Mouse (Mus musculus) mouse embryonic stem cell (cell line): Measurements from ENCODE around the gene Higd2a.
"Not testable (repeated sequence)": the region's sequence is repeated elsewhere in the genome, so short reads cannot be mapped to it uniquely, and the experiment has no call there.

ENCODE experiments used
- in situ Hi-C, 2 experiments: fragments of 300-500 bp; cut with MboI; formaldehyde crosslinking; loops; 1 replicate in 1 of 2; 3 replicates in 1 of 2; pipeline ENCODE4 v1.14.3; 2019 to 2020; ENCODE audit warnings: low sequenced_read_pairs in 2 of 2, low pct_unique_long_range_greater_than_20kb in 1 of 2, mixed read lengths in 1 of 2; ENCODE audit not compliant: unreplicated experiment in 1 of 2

The Higd2a gene

DNA sequence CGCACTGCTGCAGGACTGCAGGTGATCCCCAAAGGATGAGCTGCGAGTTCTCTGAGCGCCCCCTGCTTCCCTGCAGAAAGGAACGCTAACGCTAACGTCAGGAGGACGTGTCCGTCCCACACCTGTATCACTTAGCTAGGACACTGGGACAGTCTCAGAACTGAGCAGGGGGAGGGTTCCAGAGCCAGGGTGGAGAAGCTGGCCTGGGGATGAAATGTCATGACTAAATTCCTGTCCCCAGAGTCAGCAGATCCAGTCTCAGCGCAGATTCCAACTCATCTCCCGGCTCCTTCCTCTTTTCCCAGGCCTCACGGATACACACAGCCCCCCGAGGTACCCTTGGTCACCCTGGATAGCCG is 20.6 kb downstream of the Higd2a start:
- in situ Hi-C loops: no loop called here

DNA sequence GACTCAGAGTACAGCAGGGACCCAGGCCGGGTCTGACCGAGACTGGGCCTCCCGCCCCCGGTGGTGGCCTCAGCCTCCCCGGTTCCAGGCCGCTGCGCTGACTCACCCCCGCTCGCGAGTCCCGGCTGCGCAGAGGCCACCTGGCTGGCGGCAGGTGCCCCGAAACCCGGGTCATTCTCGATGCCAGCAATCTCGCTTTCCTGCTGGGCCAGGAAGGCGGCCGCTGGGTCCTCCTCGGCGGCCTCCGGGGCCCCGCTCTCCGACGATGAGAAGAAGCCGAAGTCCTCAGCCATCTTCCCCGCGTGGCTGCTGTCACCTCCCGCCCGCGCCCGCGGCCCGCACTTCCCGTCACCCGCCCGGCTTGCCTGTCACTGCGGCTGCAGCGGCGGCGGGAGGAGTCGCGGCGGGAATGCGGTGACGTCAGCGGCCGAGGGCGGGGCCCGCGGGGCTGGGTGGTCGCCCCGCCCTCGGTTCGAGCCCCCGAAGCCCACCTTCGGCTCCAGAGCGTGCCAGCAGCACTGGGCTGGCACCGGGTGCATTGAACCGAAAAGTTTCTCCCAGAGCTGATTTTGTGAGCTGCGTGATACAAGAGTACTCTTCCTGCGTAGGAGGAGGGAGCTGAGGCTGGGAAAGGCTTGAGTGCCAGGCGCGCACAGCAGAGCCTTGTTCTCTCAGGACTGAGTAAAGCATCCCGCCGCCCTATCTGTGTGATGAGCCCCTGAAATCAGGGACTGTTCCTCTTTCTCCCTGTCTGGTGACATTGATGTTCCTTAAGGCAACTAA is 21.2 kb downstream of the Higd2a start, which contains the start of gene Cltb:
TSS of gene Cltb (minus strand) at position 373 of the 783 bp plus-strand sequence.
- in situ Hi-C loops: no loop called here

DNA sequence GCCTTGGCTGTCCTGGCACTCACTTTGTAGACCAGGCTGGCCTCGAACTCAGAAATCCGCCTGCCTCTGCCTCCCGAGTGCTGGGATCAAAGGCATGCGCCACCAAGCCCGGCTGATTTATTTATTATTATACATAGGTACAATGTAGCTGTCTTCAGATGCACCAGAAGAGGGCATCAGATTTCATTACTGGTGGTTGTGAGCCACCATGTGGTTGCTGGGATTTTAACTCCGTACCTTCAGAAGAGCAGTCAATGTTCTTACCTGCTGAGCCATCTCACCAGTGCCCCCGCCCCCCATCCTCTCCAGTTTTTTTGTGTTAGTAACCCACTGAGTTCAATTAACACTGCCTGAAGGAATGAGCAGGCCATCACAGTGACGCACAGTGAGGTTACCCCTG is 23.1 kb downstream of the Higd2a start:
- in situ Hi-C loops: not testable (repeated sequence)

DNA sequence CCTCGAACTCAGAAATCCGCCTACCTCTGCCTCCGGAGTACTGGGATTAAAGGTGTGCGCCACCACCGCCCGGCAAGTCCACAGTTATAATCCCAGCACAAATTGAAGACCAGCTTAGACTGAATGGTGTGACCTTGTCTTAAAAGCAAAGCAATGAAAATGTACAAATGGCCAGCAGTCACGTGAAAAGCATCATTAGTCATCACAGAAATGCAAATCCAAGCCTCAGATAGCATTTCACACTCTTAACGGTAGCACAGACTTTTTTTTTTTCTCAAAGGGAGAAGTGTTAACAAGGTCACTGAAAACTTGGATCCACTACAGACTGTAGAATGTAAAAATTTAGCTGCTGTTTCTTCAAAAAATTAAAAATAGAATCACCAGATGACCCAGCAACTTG is 26.3 kb downstream of the Higd2a start:
- in situ Hi-C loops: no loop called here

DNA sequence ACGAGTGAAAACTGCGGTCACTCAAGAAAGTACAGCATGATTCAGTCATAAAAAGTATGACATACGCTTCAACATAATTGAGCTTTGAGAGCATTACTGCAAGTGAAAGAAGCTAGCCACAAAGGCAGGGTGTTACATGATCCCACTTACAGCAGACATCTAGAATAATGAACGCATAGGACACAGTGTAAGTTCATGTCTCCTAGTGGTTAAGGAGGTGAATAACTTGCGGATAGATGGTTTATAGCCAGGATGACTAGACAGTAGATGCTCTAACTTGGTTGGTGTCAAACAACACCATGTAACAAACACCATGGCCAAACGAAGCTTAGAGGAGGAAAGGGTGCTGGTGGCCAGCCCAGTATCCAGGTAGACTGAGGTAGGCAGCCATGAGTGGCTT is 27.0 kb downstream of the Higd2a start:
- in situ Hi-C loops: no loop called here

DNA sequence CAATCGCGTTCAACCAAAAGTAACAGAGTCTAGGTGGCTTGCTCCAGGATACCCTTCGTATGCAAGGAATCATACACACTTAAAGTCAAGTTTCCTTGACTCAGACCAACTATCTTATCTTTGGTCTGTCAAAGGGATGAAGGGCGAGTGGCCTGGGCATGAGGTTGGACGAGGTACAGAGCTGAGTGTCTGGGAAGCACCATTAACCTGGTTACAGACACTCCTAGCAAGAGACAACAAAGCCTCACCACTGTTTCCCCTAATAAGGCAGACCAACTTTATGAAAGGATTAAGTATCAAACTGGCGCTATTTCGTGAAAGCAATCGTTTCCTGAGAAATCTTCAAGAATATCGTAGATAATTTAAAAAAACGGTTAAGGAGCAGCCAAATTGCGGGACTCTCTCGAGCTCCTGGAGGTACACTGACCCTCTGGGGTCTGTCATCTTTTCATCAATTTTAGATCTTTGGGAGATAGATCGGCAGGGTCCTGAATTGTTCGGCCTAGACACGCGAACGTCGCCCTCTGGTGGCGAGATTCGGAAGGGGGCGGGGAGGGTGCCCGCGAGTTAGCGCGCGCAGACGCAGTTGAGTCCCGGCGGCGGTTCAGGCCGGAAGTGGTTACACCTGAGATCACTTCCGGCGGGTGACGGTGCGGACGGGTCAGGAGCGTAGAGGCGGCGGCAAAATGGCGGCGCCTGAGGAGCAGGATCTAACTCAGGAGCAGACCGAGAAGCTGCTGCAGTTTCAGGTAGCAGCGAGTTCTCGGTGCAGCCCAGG is 31.3 kb downstream of the Higd2a start, which contains the start of gene Faf2:
TSS of gene Faf2 (plus strand) at position 630 of the 778 bp plus-strand sequence.
- in situ Hi-C loops: no loop called here

DNA sequence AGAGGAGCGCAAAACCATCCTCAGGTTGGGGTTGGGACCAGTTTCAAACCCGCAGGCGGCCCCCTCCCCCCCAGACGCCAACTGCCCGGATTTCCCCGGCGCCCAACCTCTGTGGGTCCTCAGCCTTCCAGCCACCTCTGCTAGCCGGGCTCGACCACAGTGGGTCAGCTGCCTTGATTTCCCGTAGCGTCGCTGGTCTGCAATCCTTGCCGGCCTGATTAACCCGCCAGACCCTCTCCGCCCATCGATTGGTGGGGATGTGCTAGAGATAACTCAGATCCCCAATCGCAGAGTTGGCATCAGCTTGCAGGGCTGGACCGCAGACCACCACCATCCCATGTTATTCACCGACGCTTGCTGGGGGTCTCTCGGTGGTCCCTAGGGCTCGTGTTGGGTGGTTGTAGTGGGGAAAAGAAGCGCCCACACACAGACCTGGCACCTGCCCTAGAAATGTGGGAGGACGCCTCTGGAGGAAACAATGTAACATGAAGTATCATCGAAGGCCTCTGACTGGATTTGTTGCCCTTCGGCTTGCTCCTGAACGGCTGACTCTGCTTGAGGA is 32.0 kb downstream of the Higd2a start:
- in situ Hi-C loops: no loop called here

DNA sequence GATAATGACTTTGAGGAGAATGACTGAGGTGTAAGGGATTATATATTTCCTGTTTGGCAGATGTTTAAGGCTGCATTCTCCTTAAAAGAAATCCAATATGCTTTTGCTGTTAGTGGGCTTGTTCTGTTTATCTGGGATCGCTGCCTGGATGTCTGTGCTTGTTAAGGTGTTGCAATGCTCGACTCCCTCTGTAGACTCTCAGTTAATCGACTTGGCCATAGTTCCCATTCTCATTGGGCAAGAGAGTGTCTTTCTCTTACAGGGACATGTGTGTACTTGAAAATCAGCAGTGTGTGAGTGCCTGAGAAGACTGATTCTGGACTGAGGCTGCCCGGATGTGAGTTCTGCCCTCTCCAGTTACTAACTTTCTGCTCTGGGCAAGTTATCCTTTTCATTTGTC is 39.1 kb downstream of the Higd2a start:
- in situ Hi-C loops: no loop called here

DNA sequence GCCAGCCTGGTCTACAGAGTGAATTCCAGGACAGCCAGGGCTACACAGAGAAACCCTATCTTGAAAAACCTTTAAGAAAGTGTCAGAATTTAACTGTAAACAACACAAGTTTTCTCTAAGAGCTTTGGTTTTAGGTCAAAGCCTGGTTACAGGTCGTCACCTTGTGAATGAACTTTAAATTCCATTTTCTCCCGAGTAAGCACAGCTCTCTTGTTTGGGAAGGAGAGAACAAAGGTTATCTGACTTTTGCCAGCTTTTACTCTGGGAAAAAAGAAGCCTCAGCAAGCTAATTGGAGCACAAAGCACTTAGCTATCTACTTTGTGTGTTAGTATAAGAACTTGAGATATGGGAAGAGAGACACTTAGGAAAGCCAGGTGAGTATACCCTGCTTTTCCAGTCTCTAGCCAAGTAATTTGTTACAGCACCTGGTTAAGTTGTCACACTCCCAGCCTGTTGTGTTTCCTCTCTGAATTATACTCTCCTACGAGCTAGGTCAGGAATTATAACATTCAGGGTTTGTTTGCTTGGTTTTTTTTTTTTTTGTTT is 42.8 kb downstream of the Higd2a start:
- in situ Hi-C loops: no loop called here

DNA sequence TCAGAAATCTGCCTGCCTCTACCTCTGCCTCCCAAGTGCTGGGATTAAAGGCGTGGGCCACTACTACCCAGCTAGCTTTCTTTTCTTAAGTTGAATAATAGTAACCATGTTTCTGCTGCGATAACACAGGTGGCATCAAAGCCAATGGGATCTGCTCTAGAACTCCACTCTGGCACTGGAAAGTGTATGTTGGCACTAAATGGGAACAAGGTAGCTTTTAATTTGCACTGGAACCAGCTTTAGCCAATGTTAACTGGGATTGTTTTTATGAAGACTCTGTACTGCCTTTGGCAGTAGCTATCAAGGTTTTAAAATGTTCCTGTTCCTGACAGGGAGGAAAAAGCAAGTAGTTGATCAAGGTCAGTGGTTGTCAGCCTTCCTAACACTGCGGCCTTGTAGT is 45.0 kb downstream of the Higd2a start:
- in situ Hi-C loops: no loop called here
